Mouse (Mus musculus) splenic B cell, adult 2 months (primary cell): Measurements from ENCODE around the gene Plekhg2.

Experiments
- DNase-seq: peaks from one replicate; pipeline ENCODE4 v3.0.0-alpha.2; 2011; ENCODE audit warnings: low read depth, low spot score
- H3K27me3 ChIP-seq: 2 replicates; pipeline ENCODE4 v1.6.1; 2012; ENCODE audit warnings: mild to moderate bottlenecking, low read length, moderate library complexity, mixed read lengths; ENCODE audit not compliant: control insufficient read depth, poor library complexity, insufficient read depth, severe bottlenecking
- H3K36me3 ChIP-seq: 2 replicates; pipeline ENCODE4 v1.6.1; 2012; ENCODE audit warnings: mild to moderate bottlenecking, low read length, moderate library complexity, mixed read lengths; ENCODE audit not compliant: control insufficient read depth, poor library complexity, insufficient read depth, severe bottlenecking

Plekhg2 gene

DNA sequence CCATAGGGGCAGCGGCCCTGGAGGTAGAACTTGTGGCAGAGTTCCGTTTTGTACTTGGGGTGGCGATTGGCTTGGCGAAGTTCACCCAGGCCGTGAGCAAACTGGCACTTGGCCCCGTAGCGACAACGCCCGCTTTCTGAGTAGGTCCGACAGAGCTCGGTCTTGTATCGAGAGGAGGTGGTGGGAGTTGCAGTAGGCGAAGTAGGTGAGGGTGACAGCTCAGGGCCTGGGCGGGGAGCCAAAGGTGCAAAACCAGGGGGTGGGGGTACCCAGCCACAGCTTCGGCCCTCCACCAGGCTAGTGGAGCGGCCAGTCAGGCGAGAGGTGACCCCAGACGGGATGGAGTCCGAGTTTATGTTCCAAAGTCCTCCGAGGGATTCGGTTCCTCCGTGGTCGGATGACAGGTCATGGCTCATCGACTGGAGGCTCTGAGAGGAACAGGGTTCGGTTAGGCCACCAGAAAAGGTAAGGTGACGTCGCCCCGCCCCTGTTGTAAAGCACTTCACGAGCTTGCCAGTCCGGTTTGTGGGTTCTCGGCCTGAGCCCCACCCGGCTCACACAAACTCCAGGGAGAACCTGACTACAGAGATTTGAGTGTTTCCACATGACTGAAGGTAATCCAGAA lies 5.8 kb upstream of the Plekhg2 start:
- H3K27me3 ChIP-seq: no peaks in the 10 kb centered on the region
- H3K36me3 ChIP-seq: peaks cover 19% of the 10 kb centered on the region
- DNase-seq: peak; percentile 80

DNA sequence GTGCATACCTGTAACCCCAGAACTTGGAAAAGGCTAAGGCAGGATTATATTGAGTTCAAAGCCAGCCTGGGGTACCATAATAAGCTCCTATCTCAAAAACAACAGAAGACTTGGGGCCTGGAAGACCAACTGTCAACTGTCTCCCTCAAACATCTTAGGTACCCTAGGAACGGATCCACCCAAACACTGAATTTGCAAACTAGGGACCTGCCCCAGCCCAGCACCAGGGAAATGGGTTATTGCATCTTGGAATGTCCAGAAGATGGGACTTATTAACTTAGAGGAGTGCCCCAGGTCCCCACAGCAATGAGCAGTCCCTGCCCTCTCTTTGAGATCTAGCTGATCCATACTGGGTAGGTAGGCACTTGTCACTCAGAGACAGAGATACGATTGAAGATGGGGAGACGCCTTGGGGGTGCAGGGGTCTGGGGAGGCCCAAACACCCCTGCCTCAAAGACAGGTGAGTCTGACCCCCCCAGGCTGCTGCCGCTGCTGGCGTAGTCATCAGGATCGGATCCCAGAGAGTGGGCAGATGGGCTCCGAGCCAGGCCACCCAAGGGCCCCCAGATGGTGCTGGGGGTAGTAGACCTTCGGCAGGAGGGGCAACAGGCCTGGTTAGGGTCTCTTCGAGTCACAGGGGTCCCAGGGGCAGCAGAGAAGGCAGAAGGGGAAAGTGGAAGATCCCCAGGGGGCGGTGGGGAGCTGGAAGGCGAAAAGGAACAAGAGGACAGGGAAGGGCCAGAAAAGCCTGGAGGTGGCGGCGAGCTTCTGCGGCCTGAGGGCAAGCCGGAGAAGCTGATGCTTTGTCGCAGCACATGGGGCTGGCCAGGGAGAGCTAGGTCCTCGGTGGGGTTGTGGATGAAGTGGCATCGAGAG lies 5.0 kb upstream of the Plekhg2 start:
- Histone ChIP-seq H3K36me3 (peaks cover 19% of the 10 kb centered on the region), H3K27me3 (no peaks in the 10 kb centered on the region)
- peak; percentile 56 for DNase-seq

DNA sequence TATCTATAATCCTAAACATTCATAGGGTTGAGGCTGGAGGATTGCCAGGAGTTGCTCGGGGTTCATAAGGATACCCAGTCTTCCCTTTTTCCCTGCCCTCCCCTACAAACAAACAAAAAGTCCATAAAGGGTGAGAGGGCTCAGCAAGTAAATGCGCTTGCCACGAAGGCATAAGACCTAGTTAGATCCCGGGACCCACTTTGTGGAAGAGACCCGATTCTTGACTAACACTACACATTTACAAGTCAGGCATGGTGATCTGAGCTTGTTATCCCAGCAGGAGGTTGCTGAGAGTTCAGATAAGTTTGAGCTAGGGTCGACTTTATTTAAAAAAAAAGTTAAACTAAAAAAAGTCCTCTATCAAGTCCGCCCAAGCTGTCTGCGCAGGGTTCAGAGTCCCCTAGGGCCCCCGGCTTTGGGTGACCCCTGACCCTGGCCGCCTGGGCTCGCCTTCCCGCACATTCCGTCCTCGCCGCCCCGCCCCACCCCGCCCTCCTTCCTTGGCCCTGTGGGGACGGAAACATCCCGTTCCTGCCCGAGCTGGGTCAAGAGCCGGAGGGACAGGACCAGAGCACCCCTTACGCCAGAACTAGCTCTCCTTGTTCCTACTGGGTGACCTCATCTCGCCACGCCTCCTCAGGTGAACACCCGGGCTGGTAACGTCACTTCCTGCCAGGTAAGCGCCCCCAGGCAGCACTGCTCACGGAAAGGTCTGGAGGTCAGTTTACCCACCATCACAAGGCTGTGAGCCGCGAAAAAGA lies 3.8 kb upstream of the Plekhg2 start:
- Histone ChIP-seq H3K27me3 (no peaks in the 10 kb centered on the region), H3K36me3 (peaks cover 19% of the 10 kb centered on the region)
- peak; percentile 93 for DNase-seq

DNA sequence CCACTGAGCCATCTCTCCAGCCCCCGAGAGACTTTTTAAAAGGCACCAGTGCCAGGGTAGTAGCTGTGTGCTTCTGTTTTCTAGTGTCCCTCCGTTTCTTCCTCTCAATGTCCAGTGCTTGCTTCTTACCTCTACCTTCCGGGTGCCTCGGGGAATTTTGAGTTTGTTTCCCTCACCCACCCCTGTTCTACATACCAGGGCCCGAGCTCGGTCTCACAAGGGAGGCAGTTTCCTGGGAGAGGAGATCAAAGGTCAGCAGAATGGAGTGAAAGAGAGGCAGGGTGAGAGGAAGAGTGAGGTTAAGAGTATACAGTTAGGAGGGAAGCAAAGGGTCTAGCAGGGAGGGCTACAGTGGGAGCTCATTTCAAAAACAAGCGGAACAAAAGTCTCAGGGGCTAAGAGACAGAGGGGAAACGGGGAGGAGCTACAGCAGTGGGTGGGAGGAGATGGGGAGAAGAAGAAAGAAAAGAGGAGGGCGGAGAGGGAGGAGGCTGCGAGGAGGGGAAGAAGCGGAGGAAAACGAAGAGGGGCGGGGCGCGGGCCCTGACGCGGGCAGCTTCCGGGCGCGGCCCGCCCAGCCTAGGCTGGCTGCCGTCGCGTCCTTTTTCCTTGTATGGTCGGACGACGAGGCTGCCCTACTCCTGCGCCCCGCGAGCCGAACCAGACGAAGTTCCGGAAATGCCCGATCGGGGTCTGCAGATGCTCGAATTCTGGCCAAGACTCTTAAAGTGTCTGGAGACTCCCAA lies 3.0 kb upstream of the Plekhg2 start:
- Histone ChIP-seq H3K27me3 (no peaks in the 10 kb centered on the region), H3K36me3 (peaks cover 19% of the 10 kb centered on the region)
- DNase-seq: peak; percentile 96

DNA sequence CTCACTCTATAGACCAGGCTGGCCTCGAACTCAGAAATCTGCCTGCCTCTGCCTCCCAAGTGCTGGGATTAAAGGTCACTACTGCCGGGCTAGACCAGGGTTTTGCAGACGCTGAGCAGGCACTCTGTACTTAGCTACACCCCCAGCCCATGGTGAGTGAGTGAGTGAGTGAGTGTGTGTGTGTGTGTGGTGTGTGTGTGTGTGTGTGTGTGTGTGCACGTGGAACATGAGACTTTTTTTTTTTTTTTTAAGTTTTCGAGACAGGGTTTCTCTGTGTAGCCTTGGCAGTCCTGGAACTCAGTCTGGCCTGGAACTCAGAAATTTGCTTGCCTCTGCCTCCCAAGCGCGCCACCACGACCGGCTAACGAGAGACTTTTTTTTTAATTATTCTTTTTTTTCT lies 2.2 kb upstream of the Plekhg2 start:
- peaks cover 19% of the 10 kb centered on the region for H3K36me3 ChIP-seq
- DNase-seq: peak; percentile 59
- no peaks in the 10 kb centered on the region for H3K27me3 ChIP-seq

DNA sequence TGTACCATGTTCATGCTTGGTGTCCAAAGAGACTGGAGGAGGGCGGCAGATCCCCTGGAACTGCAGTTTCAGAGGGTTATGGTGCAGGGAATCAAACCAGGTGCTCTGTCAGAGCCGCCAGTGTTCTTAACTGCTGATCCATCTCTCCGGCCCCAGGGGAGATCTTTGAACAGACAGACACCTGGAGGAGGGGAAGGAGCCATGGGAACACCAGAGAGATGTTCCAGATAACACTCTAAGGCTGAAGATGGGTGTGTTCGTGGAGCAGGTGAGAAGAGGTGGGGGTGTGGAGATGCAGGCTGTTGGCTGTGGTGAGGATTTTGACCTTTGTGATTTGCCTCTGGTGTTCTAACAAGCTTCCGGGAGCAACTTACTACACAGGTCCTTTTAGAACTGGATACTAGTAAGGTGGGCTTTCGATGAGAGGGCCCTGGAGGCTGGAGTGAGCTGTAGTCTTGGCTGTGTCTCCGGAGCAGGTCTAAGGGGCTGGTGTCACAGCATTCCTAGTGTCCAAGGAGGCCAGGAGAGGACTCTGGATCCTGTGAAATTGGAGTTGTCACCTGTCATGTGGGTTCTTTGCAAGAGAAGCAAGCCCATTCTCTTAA lies 1.6 kb upstream of the Plekhg2 start:
- Histone ChIP-seq H3K27me3 (no peaks in the 10 kb centered on the region), H3K36me3 (peaks cover 19% of the 10 kb centered on the region)
- peak; percentile 47 for DNase-seq

DNA sequence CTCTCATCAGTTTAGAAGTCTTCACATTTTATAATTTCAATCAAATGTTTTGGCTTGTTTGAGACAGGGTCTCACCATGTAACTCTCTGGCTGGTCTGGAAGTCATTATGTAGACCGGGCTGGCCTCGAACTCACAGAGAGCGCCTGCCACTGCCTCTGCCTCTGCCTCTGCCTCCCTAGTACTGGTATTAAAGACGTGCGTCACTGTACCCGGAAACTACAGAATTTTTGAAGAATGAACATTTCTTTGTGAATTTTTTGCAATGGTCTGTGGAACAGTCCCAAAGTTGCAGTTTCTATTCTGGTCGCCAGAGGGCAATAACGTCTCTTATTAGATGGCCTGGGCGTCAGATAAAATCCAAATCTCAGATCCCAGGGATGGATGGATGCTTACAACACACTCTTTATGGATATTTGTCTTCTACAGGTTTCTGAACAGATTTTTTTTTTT lies 757 bp upstream of the Plekhg2 start:
- peaks cover 14% of the 10 kb centered on the region for H3K36me3 ChIP-seq

DNA sequence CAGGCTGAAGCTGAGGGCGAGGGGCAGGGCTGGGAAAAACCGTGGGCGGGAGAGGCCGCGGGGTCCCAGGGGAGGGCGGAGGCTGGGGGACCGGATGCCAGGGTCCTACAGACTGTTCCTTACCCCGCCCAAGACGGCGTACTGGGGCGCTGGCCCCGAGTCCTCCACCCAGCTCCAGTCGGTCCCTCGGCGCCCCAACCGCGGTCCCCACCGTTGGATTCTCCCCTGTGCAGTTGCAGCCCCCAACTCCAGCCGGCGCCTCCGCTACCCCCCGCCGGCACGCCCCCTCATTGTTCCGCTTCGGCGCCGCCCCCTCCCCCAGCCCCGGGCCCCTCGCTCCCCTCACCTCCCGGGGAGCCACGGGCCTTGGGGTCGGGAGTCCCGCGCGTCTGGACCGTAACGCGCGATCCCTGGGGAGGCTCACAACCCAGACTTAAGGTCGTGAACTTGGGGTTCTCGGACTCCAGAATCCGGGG lies 847 bp downstream of the Plekhg2 start:
- H3K27me3 ChIP-seq: no peaks in the 10 kb centered on the region
- DNase-seq: peak; percentile 53
- no peaks in the 10 kb centered on the region; the same call in 1 of the 2 replicates for H3K36me3 ChIP-seq

More for the DNA sequence above, 757 bp upstream of the Plekhg2 start:
- H3K27me3 ChIP-seq: no peaks in the 10 kb centered on the region
- DNase-seq: peak; percentile 93

DNA sequence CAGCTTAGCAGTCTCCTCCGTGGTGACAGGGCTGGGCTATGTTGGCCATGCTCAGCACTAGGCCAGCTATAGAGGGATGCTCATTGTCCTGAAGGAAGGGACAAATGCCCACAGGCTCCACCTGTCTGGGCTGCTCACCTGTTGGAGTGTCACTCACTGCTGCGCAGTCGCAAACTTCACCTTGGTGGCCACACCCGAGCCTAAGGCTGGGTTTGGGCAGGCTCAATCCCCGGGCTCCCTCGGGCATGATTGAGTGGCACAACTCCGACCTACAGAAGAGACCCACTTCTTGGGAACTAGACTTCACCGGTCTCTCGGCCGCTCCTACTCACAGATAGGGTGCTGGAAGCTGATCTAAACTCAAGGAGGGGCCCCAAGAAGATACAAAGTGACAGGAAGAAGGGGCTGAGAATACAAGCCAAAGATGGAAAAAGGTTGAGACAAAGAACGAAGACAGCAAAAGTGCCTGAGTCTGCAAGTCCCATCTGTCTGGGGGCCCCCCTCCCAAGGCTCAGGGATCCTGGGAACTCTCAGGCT lies 1.4 kb downstream of the Plekhg2 start:
- Histone ChIP-seq H3K27me3 (no peaks in the 10 kb centered on the region), H3K36me3 (no peaks in the 10 kb centered on the region; the same call in 1 of the 2 replicates)
- DNase-seq: no peak

DNA sequence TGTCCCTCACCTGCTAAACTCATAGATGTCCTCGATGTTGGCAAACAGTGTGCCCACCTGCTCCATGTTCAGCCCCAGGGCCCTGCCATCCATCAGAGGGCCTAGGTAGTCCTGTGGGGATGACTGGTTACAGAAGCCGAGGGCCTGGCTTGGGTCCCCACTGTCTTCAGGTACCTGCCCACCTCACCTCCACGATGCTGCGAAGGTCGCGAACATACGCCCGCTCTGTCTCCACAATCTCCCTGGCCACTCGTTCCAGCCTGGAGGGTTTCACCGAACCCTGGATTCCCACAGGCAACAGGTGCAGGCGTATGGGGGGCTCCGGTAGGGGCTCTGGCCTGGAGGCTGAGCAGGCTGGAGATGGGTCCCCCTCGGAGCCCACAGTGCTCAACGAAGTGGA lies 2.3 kb downstream of the Plekhg2 start:
- H3K27me3 ChIP-seq: no peaks in the 10 kb centered on the region
- H3K36me3 ChIP-seq: peaks cover 2% of the 10 kb centered on the region
- no peak for DNase-seq

DNA sequence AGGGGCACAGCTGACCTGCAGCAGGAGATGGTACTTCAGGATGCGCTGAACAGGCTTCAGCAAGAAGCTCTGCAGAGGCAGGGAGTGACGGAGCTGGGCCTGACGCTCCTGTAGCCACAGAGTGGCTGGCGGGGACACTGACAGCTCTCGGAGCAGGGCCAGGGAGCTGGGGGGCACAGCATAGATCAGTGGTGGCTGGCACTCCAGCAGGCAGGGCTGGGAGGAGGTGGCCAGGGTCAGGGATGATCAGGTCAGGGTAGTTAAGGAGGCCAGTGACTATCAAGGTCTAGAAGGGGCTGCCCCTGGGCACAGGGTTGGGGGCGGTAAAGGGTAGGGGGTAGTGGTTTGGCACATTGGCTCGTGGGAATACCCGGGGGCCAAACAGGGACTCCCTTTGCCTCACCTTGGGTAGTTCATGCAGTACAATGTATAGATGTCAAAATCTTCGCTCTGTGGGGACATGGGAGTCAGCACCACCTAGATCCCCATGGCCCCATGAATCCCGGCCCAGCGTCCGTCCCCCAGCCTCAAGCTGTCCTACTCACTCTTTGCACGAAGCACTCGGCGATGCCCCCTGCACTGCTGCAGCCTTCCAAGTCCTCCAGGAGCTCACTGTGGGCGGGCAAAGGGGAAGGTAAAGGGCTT lies 4.0 kb downstream of the Plekhg2 start:
- H3K27me3 ChIP-seq: no peaks in the 10 kb centered on the region
- peaks cover 8% of the 10 kb centered on the region for H3K36me3 ChIP-seq
- no peak for DNase-seq

DNA sequence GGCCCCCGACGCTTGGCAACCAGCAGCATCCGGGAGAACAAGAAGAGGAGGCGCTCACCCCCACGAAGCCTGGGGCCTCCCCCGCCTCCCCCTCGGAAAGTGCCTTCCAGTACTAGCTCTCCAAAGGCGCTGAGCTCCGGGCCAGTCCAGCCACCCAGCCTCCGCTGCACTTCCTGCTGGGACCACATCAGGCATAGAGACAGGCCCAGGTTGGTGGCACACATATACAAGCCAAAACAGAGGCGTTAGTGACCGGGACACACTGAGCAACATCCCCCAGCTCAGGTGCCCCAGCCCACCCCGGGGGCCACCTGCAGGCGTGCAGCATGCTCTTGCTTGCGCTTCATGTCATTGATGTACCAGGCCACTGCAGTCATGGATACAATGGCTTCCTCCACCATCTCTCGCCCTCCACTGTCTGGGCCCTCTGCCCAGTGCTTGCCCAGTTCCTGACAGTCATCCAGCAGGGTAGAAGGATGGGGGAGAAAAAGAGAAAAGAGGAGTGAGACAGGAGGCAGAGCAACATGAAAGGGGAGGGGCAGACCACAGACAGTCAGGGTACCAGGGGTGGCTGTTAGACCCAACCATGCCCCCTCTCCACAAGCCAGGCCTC lies 4.6 kb downstream of the Plekhg2 start:
- Histone ChIP-seq H3K36me3 (peaks cover 8% of the 10 kb centered on the region), H3K27me3 (no peaks in the 10 kb centered on the region)
- DNase-seq: no peak

DNA sequence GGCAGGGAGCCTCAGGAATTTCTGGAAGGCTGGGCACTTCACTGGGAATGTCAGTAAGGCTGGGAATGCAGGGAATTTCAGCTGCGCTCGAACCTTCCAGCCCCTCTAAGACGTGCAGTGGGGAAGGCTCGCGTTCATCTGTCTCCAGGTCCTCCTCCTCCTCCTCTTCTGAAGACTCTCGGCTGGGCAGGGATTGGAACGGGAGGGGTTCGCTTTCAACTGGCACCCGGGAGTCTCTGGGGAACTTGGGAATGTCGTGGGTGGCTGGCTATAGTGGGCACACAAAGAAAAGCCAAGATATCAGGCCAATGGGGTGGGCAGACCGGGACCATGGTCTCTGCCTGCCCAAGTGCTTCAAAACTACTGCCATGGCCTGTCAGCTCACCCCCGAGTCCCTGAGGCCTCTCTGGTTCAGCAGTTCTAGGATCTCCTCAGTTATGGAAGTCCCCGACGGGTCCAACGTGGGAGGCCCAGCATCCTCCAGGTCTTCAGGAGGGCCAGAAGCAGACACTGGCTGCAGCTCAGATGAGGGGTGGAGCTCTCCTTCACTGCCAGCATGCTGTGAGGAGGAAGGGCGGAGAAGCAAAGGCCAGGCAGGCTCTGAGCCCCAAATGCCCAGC lies 9.8 kb downstream of the Plekhg2 start:
- peaks cover 18% of the 10 kb centered on the region for H3K36me3 ChIP-seq
- H3K27me3 ChIP-seq: no peaks in the 10 kb centered on the region
- no peak for DNase-seq
